Mouse (Mus musculus) fibroblast of lung, adult 2 months (primary cell): Measurements from ENCODE around the gene Gm10842.
A peak's percentile ranks its signal among the peaks of the same experiment; 100 is the strongest.

ENCODE experiments used
- DNase-seq: peaks from one replicate; pipeline ENCODE4 v3.0.0-alpha.2; 2011; ENCODE audit warnings: low read depth

Gene Gm10842

DNA sequence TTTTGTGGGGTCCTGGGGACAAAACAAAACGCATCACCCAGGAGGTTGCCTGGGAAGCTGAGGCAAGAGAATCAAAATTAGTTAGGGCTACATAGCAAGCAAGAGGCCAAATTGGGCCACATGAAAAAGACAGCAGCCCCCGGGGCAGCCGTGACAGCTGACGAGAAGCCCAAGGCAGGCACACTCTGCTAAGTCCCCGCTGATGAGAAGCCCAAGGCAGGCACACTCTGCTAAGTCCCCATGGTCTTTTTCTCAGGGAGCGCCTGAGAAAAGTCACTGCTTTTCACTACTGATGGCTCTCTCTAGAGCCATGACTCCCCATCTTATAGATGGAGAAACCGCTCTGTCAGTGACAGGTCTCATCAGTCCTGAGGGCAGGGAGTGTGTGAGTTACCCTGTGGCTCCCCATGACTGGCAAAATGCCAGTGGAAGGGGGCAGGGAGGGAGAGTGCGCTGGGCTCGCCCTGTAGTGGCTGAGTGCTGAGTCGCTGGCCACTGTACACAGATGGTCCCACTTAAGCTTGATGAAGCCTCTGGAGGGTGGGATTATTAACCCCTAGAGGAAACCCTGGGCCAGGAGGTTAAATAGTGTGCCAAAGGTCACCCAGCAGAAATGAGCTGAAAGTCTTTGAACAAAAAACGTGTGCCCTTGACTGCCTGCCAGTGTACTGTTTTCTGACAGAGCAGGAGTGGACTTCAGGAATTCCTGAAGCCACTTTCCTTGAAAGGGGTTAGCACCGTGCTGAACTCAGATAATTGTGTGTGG is 6.6 kb downstream of the Gm10842 start:
- no peak for DNase-seq

DNA sequence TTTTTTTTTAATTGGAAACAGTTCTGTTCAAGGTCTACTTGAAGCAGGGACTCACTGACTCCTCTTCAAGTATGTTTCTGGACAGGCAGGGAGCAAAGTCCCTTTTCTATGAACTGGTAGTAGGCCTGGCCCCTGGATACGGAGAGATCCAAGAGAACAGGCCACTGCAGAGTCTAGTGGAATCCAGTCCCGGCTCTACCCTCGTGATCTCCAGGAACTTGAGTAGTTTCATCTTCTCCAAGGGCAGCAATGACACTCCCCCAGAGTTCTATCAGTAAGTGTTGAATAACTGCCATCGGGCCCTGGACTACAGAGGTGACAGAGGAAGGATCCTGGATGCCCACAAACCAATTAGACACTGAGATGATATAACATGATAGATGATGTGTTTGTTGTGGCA is 9.2 kb downstream of the Gm10842 start:
- no peak for DNase-seq

DNA sequence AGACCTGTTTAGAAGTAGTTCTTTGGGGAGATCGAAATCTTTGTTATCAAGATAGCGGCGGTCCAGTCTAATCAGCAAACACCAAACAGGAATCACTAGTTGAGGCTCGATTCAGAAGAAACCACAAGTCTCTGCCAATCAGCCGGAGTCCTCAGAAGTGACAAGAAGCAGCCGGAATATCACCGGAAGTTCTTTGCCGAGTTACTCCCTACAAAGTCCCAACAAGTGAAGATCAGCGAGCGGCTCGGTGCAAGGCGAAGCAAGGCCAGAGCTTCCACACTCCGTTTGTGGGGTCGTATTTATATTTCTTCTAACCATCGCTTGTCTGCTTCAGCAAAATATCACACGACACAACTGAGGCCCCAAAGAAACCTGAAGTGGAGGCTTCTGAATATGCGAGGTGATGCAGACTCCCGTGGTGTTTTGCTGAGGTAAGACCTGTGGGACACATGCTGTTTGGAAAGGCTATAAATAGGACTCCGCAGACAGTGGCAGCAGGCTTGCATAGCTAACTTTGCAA is 10.1 kb downstream of the Gm10842 start:
- DNase-seq: no peak

DNA sequence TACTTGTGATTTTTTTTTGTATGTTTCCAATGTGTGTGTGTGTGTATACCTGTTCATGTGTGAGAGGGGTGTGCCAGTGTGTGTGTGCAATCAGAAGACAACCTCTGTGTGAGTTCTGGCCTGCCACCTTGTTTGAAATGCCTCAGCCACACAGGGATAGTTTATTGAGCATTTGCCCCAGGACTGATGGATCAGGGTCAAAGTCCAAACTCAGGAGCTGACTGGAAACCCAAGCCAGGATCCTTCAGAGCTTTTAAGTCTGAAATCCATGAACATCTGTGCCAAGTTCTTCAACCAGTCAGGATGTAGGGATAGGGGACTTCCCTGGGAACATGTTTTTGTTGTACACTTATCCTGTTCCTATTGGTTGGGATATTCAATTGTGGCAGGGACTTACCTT is 11.4 kb downstream of the Gm10842 start:
- no peak for DNase-seq

- no peak for DNase-seq
These were observed 13.1 kb downstream of the Gm10842 start for GRCm38 (mm10) chr11:105159673-105160360.

GRCm38 (mm10) chr11:105161411-105161810 is 14.7 kb downstream of the Gm10842 start:
- DNase-seq: no peak

GRCm38 (mm10) chr11:105164516-105165510 is 18.1 kb downstream of the Gm10842 start:
- DNase-seq: no peak

DNA sequence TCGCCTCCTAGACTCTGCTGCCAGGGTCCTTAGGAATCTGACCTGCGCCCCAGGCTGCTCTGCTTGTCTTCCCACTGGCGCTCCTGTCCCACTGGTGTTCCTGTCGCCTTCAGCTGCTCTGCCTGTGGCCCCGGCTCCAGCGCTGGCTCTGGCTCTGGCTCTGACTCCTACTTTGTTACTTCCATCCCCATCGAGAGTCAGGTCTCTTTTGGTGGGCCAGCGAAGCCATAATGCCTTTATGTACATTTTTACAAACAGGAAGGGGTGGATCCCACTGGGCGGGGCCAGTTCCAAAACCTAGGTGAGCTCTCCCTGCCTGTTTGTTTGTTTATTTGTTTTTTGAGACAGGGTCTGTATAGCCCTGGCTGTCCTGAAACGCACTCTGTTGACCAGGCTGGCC is 20.1 kb downstream of the Gm10842 start:
- DNase-seq: no peak

- DNase-seq: no peak
These were observed 31.8 kb downstream of the Gm10842 start, which contains the start of gene Tlk2 for GRCm38 (mm10) chr11:105178516-105178915. Gene Tlk2 (plus strand): TSS chr11:105178807.

GRCm38 (mm10) chr11:105179523-105179922 is 32.8 kb downstream of the Gm10842 start:
- DNase-seq: no peak

DNA sequence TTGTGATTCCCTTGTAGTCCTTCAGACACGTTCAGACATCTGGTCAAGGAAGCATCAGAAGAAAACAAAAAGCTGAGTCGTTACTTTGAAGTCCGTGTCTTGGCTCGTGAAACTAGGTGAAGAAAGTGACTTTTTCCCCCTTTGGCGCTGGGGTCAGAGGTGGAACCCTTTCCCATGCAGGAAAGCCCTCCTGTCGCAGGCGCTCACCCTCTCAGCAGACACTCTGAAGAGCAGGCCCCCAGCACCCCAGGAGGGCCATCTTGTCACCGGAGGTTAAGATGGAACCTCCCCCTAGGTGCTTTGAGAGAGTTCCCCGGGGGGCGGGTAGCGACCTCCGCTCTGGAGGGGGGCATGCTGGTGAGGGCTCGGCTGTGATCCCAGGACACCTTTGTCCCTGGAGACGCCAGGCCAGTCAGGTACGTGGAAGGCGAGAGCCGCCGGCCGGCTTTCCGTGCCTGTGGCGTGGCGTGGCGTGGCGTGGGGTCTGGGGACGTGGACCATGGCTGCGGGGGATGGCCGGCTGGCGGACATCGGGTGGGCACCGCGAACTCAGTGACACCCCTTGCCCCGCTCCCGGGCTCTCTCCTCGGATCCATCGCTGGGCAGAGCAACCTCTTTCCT is 33.9 kb downstream of the Gm10842 start:
- DNase-seq: no peak

DNA sequence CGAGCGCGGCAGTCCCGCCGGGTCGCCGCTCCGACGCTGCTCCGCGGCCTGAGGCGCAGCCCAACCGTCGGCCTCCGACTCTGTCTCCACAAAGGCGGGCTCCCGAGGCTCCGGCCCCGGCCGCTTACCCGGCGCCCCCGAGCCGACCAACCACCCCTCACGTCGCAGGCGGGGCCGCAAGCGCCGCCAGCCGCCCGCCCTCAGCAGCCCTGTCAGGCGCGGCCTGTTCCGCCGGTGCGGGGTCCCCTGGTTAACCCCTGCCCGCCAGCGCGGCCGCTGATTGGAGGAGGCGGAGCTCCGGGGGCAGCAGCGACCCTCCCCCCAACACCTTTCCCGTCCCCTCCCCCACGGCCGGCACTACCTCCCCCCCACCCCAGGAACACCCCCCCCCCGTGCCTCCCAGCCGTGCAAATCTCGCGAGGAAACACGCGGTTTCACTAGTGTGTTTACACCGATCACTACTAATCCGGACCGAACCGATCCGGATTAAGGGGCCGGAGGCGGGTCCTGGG is 34.5 kb downstream of the Gm10842 start:
- DNase-seq: peak; percentile 45

- no peak for DNase-seq
These were observed 35.2 kb downstream of the Gm10842 start for GRCm38 (mm10) chr11:105181689-105182460.

- no peak for DNase-seq
These were observed 35.8 kb downstream of the Gm10842 start for GRCm38 (mm10) chr11:105182461-105182855.

GRCm38 (mm10) chr11:105184678-105185077 is 38.0 kb downstream of the Gm10842 start:
- DNase-seq: no peak

- no peak for DNase-seq
These were observed 45.5 kb downstream of the Gm10842 start for GRCm38 (mm10) chr11:105192186-105192585.
